Mouse (Mus musculus) lung, postnatal 0 days (tissue): Measurements from ENCODE around the gene Ugt1a8.

ENCODE experiments used
- CTCF ChIP-seq: IDR thresholded peaks from 2 replicates; pipeline ENCODE4 v1.5.1; 2016; ENCODE audit warnings: antibody characterized with exemption, mild to moderate bottlenecking
- EP300 ChIP-seq: IDR thresholded peaks from 2 replicates; pipeline ENCODE4 v1.6.1; 2016; ENCODE audit warnings: antibody characterized with exemption, mild to moderate bottlenecking, control low read depth

DNA sequence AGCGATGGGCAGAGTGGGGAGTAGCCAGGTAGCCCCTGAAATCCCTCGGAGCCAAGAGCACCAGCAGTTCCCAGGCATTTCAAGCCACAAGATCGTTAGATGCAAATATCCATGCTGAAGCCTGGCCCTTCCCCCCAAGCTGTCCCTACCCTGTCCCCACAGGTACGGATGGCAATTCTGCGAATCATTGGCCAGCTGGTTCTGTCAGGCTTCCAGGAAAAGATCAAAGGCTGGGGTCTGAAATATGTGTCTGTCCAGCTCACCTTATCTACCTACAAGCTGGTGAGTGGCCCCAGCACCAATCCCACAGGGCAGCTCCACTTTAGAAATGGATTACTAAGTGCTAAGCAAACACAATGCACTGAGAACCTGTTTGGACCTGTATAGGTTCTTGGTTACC lies 149.7 kb downstream of the Ugt1a8 start:
- TF ChIP-seq EP300, result no peak
- no peak for TF ChIP-seq CTCF
